Mouse (Mus musculus): ENCODE results near the gene Sema5a. TPM values are rescaled to one million over a fixed set of nuclear protein-coding genes. Genes with fewer than 3 reads are reported as not detected.

The Sema5a gene
- polyA plus RNA-seq, 1 experiment from 2014 or later: 8.3 TPM

GRCm38 (mm10) chr15:32568858-32569387 lies 324.3 kb downstream of the Sema5a start:
- Histone ChIP-seq H3K27me3 (ENCODE audit: poor library complexity, severe bottlenecking) (peaks cover 80% of the 10 kb centered on the region), H3K4me3 (no peak overlapping the region), H3K27ac (no peak overlapping the region), H3K9me3 (no peaks in the 10 kb centered on the region), H3K4me1 (peaks cover 18% of the 10 kb centered on the region), H3K36me3 (replicated peaks) (no peaks in the 10 kb centered on the region)
- DNase-seq (ENCODE audit: extremely low spot score, low spot score): peak; percentile 57
- WGBS: 32% methylated on average over 6 of the region's 6 CpGs

GRCm38 (mm10) chr15:32574327-32574726 lies 329.7 kb downstream of the Sema5a start:
- Histone ChIP-seq H3K27me3 (ENCODE audit: poor library complexity, severe bottlenecking) (peaks cover 55% of the 10 kb centered on the region), H3K36me3 (replicated peaks) (no peaks in the 10 kb centered on the region), H3K4me3 (no peak overlapping the region), H3K27ac (no peak overlapping the region), H3K4me1 (peaks cover under 1% of the 10 kb centered on the region; the same call in 1 of the 2 replicates), H3K9me3 (no peaks in the 10 kb centered on the region)
- 94% methylated on average over 6 of the region's 6 CpGs for WGBS
- DNase-seq (ENCODE audit: extremely low spot score, low spot score): no peak

GRCm38 (mm10) chr15:32575212-32575611 lies 330.6 kb downstream of the Sema5a start:
- H3K27me3 ChIP-seq (ENCODE audit: poor library complexity, severe bottlenecking): peaks cover 47% of the 10 kb centered on the region
- H3K4me1 ChIP-seq: no peaks in the 10 kb centered on the region
- 86% methylated on average over 2 of the region's 2 CpGs for WGBS
- H3K27ac ChIP-seq: no peak overlapping the region
- no peak for DNase-seq (ENCODE audit: extremely low spot score, low spot score)
- no peak overlapping the region for H3K4me3 ChIP-seq
- no peaks in the 10 kb centered on the region for H3K9me3 ChIP-seq
- no peaks in the 10 kb centered on the region for H3K36me3 ChIP-seq (replicated peaks)

- no peaks in the 10 kb centered on the region for H3K4me1 ChIP-seq
- DNase-seq (ENCODE audit: extremely low spot score, low spot score): no peak
- no peaks in the 10 kb centered on the region for H3K36me3 ChIP-seq (replicated peaks)
- H3K27ac ChIP-seq: no peak overlapping the region
- H3K4me3 ChIP-seq: no peak overlapping the region
- 83% methylated on average over 4 of the region's 4 CpGs for WGBS
- no peaks in the 10 kb centered on the region for H3K9me3 ChIP-seq
- H3K27me3 ChIP-seq (ENCODE audit: poor library complexity, severe bottlenecking): peaks cover 5% of the 10 kb centered on the region
These were observed 334.7 kb downstream of the Sema5a start for GRCm38 (mm10) chr15:32579351-32579750.

- Histone ChIP-seq H3K4me3 (no peak overlapping the region), H3K27ac (no peak overlapping the region), H3K9me3 (no peaks in the 10 kb centered on the region), H3K36me3 (replicated peaks) (no peaks in the 10 kb centered on the region), H3K27me3 (ENCODE audit: poor library complexity, severe bottlenecking) (no peaks in the 10 kb centered on the region), H3K4me1 (no peaks in the 10 kb centered on the region)
- no peak for DNase-seq (ENCODE audit: extremely low spot score, low spot score)
- 90% methylated on average over 1 of the region's 1 CpGs for WGBS
These were observed 346.0 kb downstream of the Sema5a start for GRCm38 (mm10) chr15:32590641-32591040.

GRCm38 (mm10) chr15:32593746-32594145 lies 349.1 kb downstream of the Sema5a start:
- no peaks in the 10 kb centered on the region for H3K27me3 ChIP-seq (ENCODE audit: poor library complexity, severe bottlenecking)
- H3K9me3 ChIP-seq: no peaks in the 10 kb centered on the region
- H3K27ac ChIP-seq: no peak overlapping the region
- peaks cover 12% of the 10 kb centered on the region; the same call in 1 of the 2 replicates for H3K4me1 ChIP-seq
- H3K4me3 ChIP-seq: no peak overlapping the region
- DNase-seq (ENCODE audit: extremely low spot score, low spot score): no peak
- 91% methylated on average over 5 of the region's 5 CpGs for WGBS
- no peaks in the 10 kb centered on the region for H3K36me3 ChIP-seq (replicated peaks)

- Histone ChIP-seq H3K4me1 (peaks cover 12% of the 10 kb centered on the region; the same call in 1 of the 2 replicates), H3K27ac (no peak overlapping the region), H3K9me3 (no peaks in the 10 kb centered on the region), H3K36me3 (replicated peaks) (no peaks in the 10 kb centered on the region), H3K27me3 (ENCODE audit: poor library complexity, severe bottlenecking) (no peaks in the 10 kb centered on the region), H3K4me3 (no peak overlapping the region)
- no peak for DNase-seq (ENCODE audit: extremely low spot score, low spot score)
- WGBS: 90% methylated on average over 6 of the region's 6 CpGs
These were observed 352.0 kb downstream of the Sema5a start for GRCm38 (mm10) chr15:32596574-32596973.

- WGBS: 68% methylated on average over 3 of the region's 3 CpGs
- DNase-seq (ENCODE audit: extremely low spot score, low spot score): no peak
- H3K4me3 ChIP-seq: no peak overlapping the region
- H3K4me1 ChIP-seq: peaks cover 12% of the 10 kb centered on the region; the same call in 1 of the 2 replicates
- no peak overlapping the region for H3K27ac ChIP-seq
- H3K27me3 ChIP-seq (ENCODE audit: poor library complexity, severe bottlenecking): no peaks in the 10 kb centered on the region
- no peaks in the 10 kb centered on the region for H3K9me3 ChIP-seq
- H3K36me3 ChIP-seq (replicated peaks): no peaks in the 10 kb centered on the region
These were observed 352.6 kb downstream of the Sema5a start for GRCm38 (mm10) chr15:32597189-32597588.

- H3K36me3 ChIP-seq (replicated peaks): no peaks in the 10 kb centered on the region
- 90% methylated on average over 3 of the region's 3 CpGs for WGBS
- H3K27me3 ChIP-seq (ENCODE audit: poor library complexity, severe bottlenecking): no peaks in the 10 kb centered on the region
- H3K4me1 ChIP-seq: no peaks in the 10 kb centered on the region
- H3K27ac ChIP-seq: no peak overlapping the region
- no peak overlapping the region for H3K4me3 ChIP-seq
- H3K9me3 ChIP-seq: no peaks in the 10 kb centered on the region
- no peak for DNase-seq (ENCODE audit: extremely low spot score, low spot score)
These were observed 362.6 kb downstream of the Sema5a start for GRCm38 (mm10) chr15:32607236-32607635.

GRCm38 (mm10) chr15:32610776-32611175 lies 366.2 kb downstream of the Sema5a start:
- Histone ChIP-seq H3K4me1 (no peaks in the 10 kb centered on the region), H3K36me3 (replicated peaks) (no peaks in the 10 kb centered on the region), H3K4me3 (no peak overlapping the region), H3K27ac (no peak overlapping the region), H3K9me3 (no peaks in the 10 kb centered on the region), H3K27me3 (ENCODE audit: poor library complexity, severe bottlenecking) (no peaks in the 10 kb centered on the region)
- 96% methylated on average over 2 of the region's 2 CpGs for WGBS
- DNase-seq (ENCODE audit: extremely low spot score, low spot score): no peak

- no peaks in the 10 kb centered on the region for H3K4me1 ChIP-seq
- no peak overlapping the region for H3K4me3 ChIP-seq
- H3K9me3 ChIP-seq: no peaks in the 10 kb centered on the region
- DNase-seq (ENCODE audit: extremely low spot score, low spot score): no peak
- 93% methylated on average over 7 of the region's 7 CpGs for WGBS
- H3K27me3 ChIP-seq (ENCODE audit: poor library complexity, severe bottlenecking): no peaks in the 10 kb centered on the region
- H3K27ac ChIP-seq: no peak overlapping the region
- H3K36me3 ChIP-seq (replicated peaks): no peaks in the 10 kb centered on the region
These were observed 366.6 kb downstream of the Sema5a start for GRCm38 (mm10) chr15:32611201-32611600.

GRCm38 (mm10) chr15:32613718-32614117 lies 369.1 kb downstream of the Sema5a start:
- no peak for DNase-seq (ENCODE audit: extremely low spot score, low spot score)
- Histone ChIP-seq H3K9me3 (no peaks in the 10 kb centered on the region), H3K27ac (no peak overlapping the region), H3K36me3 (replicated peaks) (no peaks in the 10 kb centered on the region), H3K27me3 (ENCODE audit: poor library complexity, severe bottlenecking) (no peaks in the 10 kb centered on the region), H3K4me3 (no peak overlapping the region), H3K4me1 (no peaks in the 10 kb centered on the region)
- WGBS: 93% methylated on average over 6 of the region's 6 CpGs

- Histone ChIP-seq H3K27ac (no peak overlapping the region), H3K4me3 (no peak overlapping the region), H3K36me3 (replicated peaks) (no peaks in the 10 kb centered on the region), H3K27me3 (ENCODE audit: poor library complexity, severe bottlenecking) (no peaks in the 10 kb centered on the region), H3K4me1 (no peaks in the 10 kb centered on the region), H3K9me3 (no peaks in the 10 kb centered on the region)
- 95% methylated on average over 5 of the region's 5 CpGs for WGBS
- DNase-seq (ENCODE audit: extremely low spot score, low spot score): no peak
These were observed 371.2 kb downstream of the Sema5a start for GRCm38 (mm10) chr15:32615773-32616172.

- H3K4me1 ChIP-seq: peaks cover 11% of the 10 kb centered on the region
- WGBS: 70% methylated on average over 2 of the region's 2 CpGs
These were observed 374.6 kb downstream of the Sema5a start for GRCm38 (mm10) chr15:32619199-32619598.

More at GRCm38 (mm10) chr15:32619199-32619598, 374.6 kb downstream of the Sema5a start:
- Histone ChIP-seq H3K9me3 (no peaks in the 10 kb centered on the region), H3K4me3 (no peak overlapping the region), H3K27me3 (ENCODE audit: poor library complexity, severe bottlenecking) (no peaks in the 10 kb centered on the region), H3K27ac (no peak overlapping the region), H3K36me3 (replicated peaks) (no peaks in the 10 kb centered on the region)
- DNase-seq (ENCODE audit: extremely low spot score, low spot score): no peak

Data from forebrain, embryonic 10.5 days (tissue).